Mouse (Mus musculus): ENCODE data around the gene Arhgef17. TPM values are rescaled to one million over a fixed set of nuclear protein-coding genes. Genes with fewer than 3 reads are reported as not detected.

The Arhgef17 gene
- polyA plus RNA-seq (2012; rRNA removed): 56.6 and 59.0 TPM in 2 replicates

GRCm38 (mm10) chr7:100931926-100932480 lies at the start of gene Arhgef17:
TSS of gene Arhgef17 (minus strand) at chr7:100932107.
- H3K4me1 ChIP-seq (ENCODE audit: control insufficient read depth, insufficient read depth, low read length): 0 out of 2 replicates have a peak, but pooled peaks cover 11% of the 10 kb centered on the region
- peak; percentile 63 for DNase-seq
- TF ChIP-seq CTCF (IDR thresholded peaks at IDR 0.05; ENCODE audit: insufficient read depth, low read length): no peak
- TF ChIP-seq POLR2A (IDR thresholded peaks at IDR 0.05; ENCODE audit: borderline replicate concordance, extremely low read depth, low read depth, low read length): peak; percentile 77; the same call in 1 of the 2 replicates
- peak within 1 kb of the TSS; percentile 69 for H3K4me3 ChIP-seq (replicated peaks; ENCODE audit: extremely low read depth, low read depth, low read length)
- 0% methylated on average over 35 of the region's 35 CpGs for WGBS

DNA sequence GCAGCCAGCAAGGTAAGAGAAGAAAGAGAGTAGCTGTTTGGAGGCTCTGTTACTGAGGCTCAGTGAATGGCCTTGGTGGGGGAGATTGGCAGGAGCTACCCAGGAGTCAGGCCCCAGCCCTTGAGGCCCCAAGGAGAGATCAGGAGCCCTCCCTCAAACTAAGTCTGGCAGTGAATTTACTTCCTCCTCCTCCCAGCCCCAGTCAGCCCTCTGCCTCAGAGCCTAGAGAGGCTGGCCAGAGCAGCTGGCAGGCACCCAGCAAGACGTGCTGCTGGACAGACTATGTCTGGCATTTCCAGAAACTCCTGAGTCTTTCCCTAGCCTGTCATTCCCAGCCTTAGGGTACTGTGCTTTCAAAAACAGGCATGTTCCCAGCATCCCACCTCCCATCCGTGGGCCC lies 47.3 kb upstream of the Arhgef17 start:
- peak; percentile 50 for DNase-seq
- TF ChIP-seq CTCF (IDR thresholded peaks at IDR 0.05; ENCODE audit: insufficient read depth, low read length) (no peak), POLR2A (IDR thresholded peaks at IDR 0.05; ENCODE audit: borderline replicate concordance, extremely low read depth, low read depth, low read length) (0 out of 2 replicates have a peak, but pooled peaks have one; percentile 25)
- WGBS: 18% methylated on average over 2 of the region's 2 CpGs
- peaks cover 8% of the 10 kb centered on the region for H3K4me1 ChIP-seq (ENCODE audit: control insufficient read depth, insufficient read depth, low read length)
- H3K4me3 ChIP-seq (replicated peaks; ENCODE audit: extremely low read depth, low read depth, low read length): peak overlapping the region; percentile 33

DNA sequence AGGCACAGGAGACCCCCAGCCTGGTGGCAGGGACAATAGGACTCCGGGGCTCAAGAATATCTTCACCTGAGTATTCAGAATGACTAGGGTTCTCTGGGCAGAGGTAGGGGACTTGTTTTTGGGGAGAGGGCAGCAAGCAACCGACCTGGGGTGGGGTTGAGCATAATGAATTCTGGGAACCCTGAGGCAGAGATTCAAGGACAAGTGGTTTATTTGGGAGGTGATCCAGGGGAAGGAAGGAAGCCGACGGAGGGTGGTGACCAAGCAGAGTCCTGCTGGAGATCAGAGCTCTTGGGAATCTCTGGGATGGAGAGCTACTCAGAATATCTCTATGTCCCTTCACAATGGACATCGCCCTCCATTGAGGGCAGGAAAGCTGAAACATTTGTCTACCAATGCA lies 46.3 kb upstream of the Arhgef17 start:
- DNase-seq: no peak
- 51% methylated on average over 5 of the region's 5 CpGs for WGBS
- TF ChIP-seq CTCF (IDR thresholded peaks at IDR 0.05; ENCODE audit: insufficient read depth, low read length) (no peak), POLR2A (IDR thresholded peaks at IDR 0.05; ENCODE audit: borderline replicate concordance, extremely low read depth, low read depth, low read length) (no peak)
- Histone ChIP-seq H3K4me1 (ENCODE audit: control insufficient read depth, insufficient read depth, low read length) (peaks cover 8% of the 10 kb centered on the region), H3K4me3 (replicated peaks; ENCODE audit: extremely low read depth, low read depth, low read length) (no peak overlapping the region)

GRCm38 (mm10) chr7:100974135-100974903 lies 42.4 kb upstream of the Arhgef17 start, which contains the start of gene P2ry6:
TSS of gene P2ry6 (minus strand) at chr7:100974649.
- TF ChIP-seq POLR2A (IDR thresholded peaks at IDR 0.05; ENCODE audit: borderline replicate concordance, extremely low read depth, low read depth, low read length) (no peak), CTCF (IDR thresholded peaks at IDR 0.05; ENCODE audit: insufficient read depth, low read length) (no peak)
- DNase-seq: no peak
- H3K4me1 ChIP-seq (ENCODE audit: control insufficient read depth, insufficient read depth, low read length): peaks cover 8% of the 10 kb centered on the region

GRCm38 (mm10) chr7:100972875-100973274 lies 41.0 kb upstream of the Arhgef17 start:
- 62% methylated on average over 3 of the region's 3 CpGs for WGBS
- TF ChIP-seq CTCF (IDR thresholded peaks at IDR 0.05; ENCODE audit: insufficient read depth, low read length) (no peak), POLR2A (IDR thresholded peaks at IDR 0.05; ENCODE audit: borderline replicate concordance, extremely low read depth, low read depth, low read length) (no peak)
- H3K4me3 ChIP-seq (replicated peaks; ENCODE audit: extremely low read depth, low read depth, low read length): no peak overlapping the region
- H3K4me1 ChIP-seq (ENCODE audit: control insufficient read depth, insufficient read depth, low read length): no peaks in the 10 kb centered on the region; the same call in 1 of the 2 replicates
- DNase-seq: no peak

More at GRCm38 (mm10) chr7:100974135-100974903, 42.4 kb upstream of the Arhgef17 start, which contains the start of gene P2ry6:
- WGBS: 10% methylated on average over 36 of the region's 36 CpGs
- peak within 1 kb of the TSS; percentile 4 for H3K4me3 ChIP-seq (replicated peaks; ENCODE audit: extremely low read depth, low read depth, low read length)

DNA sequence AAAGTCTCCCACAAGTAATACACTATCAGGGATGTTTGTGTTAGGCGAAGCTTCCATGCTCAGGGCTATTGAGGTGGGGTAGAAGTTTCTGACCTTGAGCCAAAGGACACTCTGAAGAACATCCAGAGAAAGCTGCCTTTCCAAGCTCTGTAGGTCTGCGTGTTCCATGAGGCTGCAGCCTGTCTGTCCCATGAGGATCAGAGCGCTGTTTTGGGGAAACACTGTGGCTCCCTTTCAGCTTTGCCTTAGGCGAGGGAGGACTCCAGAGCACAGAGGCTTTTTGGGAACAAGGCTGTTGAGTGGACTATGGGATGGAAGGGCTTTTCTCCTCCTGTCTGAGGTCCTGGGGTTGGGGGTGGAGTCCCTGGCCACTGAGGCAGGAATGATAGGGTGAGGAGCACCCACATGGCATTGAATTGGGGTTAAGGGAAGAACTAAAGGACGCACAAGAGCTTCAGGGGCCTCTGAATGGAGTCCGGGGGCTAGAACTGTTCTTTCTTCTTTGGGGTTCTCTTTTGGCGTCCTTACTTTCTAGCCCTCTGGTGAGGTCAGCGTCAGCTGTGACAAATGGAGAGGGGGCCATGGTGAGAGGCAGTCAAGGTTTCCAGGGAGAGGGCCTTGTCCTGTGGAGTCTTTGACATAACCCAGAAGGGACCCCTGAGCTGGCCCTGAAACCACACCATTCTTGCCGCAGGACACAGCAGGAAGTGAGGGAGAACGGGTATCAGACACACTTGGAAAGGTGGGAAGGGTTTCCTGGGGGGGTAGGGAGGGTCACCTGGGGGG lies 37.2 kb upstream of the Arhgef17 start:
- H3K4me1 ChIP-seq (ENCODE audit: control insufficient read depth, insufficient read depth, low read length): no peaks in the 10 kb centered on the region; the same call in 1 of the 2 replicates
- no peak for TF ChIP-seq CTCF (IDR thresholded peaks at IDR 0.05; ENCODE audit: insufficient read depth, low read length)
- no peak for TF ChIP-seq POLR2A (IDR thresholded peaks at IDR 0.05; ENCODE audit: borderline replicate concordance, extremely low read depth, low read depth, low read length)
- no peak overlapping the region for H3K4me3 ChIP-seq (replicated peaks; ENCODE audit: extremely low read depth, low read depth, low read length)
- WGBS: 80% methylated on average over 10 of the region's 10 CpGs
- DNase-seq: no peak

DNA sequence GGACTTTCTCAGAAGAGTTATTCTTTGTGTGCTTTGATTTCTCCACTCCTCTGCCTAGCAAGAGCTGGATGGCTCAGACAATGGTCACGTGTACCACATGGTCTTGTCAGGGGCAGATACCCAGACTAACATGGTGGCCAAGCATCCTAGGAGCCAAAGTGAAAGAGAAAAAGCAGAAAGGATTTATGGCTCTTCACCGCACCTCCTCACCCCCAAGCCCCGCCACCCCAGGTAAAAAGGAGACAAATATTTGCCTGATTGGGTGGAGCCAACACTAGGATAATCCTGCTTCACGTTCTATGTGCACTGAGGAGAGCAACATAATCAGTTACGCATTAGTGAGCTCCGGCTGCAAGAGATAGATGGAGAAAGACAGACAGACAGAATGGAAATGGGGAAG lies 36.5 kb upstream of the Arhgef17 start:
- TF ChIP-seq POLR2A (IDR thresholded peaks at IDR 0.05; ENCODE audit: borderline replicate concordance, extremely low read depth, low read depth, low read length) (no peak), CTCF (IDR thresholded peaks at IDR 0.05; ENCODE audit: insufficient read depth, low read length) (no peak)
- Histone ChIP-seq H3K4me1 (ENCODE audit: control insufficient read depth, insufficient read depth, low read length) (no peaks in the 10 kb centered on the region), H3K4me3 (replicated peaks; ENCODE audit: extremely low read depth, low read depth, low read length) (no peak overlapping the region)
- WGBS: 80% methylated on average over 6 of the region's 6 CpGs
- no peak for DNase-seq

DNA sequence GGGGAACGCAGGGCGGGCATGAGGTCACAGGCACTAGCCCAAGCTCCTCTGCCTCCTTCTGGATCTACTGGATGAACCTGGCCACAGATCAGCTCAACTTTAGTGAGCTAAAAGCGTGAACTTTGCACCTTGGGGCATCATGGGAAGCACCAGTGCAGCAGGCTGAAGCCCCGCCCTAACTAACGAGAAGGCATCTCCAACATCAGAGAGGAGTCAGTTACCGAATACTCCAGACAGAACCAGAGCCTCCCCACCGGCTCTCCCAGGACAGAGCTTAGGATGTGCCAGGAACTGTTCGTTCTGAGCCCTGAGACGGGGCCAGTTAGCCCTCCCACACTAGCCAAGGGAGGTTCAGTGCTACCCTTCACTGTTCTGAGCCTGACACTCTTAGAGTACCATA lies 35.9 kb upstream of the Arhgef17 start:
- Histone ChIP-seq H3K4me3 (replicated peaks; ENCODE audit: extremely low read depth, low read depth, low read length) (no peak overlapping the region), H3K4me1 (ENCODE audit: control insufficient read depth, insufficient read depth, low read length) (no peaks in the 10 kb centered on the region)
- no peak for TF ChIP-seq CTCF (IDR thresholded peaks at IDR 0.05; ENCODE audit: insufficient read depth, low read length)
- no peak for TF ChIP-seq POLR2A (IDR thresholded peaks at IDR 0.05; ENCODE audit: borderline replicate concordance, extremely low read depth, low read depth, low read length)
- 78% methylated on average over 9 of the region's 9 CpGs for WGBS
- DNase-seq: no peak

DNA sequence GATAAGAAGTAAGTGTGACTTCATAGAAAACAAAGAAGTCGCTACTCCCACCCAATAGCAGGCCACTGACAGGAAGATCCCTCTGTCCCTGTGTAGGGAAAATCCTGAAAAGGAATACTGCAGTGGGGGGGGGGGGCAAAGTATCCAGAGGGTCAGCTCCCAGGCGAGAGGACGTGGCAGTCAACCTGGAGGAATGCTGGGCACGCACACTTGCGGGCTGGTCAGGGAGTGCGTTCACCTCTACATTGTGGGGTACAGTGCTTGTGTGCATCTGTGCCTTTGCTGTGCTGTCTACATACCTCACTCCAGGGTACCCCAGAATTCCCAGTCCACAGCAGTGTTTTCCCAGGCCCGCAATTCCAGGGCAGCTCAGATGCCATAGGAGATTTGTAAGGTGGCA lies 34.1 kb upstream of the Arhgef17 start:
- Histone ChIP-seq H3K4me1 (ENCODE audit: control insufficient read depth, insufficient read depth, low read length) (no peaks in the 10 kb centered on the region), H3K4me3 (replicated peaks; ENCODE audit: extremely low read depth, low read depth, low read length) (no peak overlapping the region)
- DNase-seq: no peak
- TF ChIP-seq POLR2A (IDR thresholded peaks at IDR 0.05; ENCODE audit: borderline replicate concordance, extremely low read depth, low read depth, low read length) (no peak), CTCF (IDR thresholded peaks at IDR 0.05; ENCODE audit: insufficient read depth, low read length) (no peak)
- 83% methylated on average over 7 of the region's 7 CpGs for WGBS
